Mouse (Mus musculus): ENCODE data around the gene Cldn22.

DNA sequence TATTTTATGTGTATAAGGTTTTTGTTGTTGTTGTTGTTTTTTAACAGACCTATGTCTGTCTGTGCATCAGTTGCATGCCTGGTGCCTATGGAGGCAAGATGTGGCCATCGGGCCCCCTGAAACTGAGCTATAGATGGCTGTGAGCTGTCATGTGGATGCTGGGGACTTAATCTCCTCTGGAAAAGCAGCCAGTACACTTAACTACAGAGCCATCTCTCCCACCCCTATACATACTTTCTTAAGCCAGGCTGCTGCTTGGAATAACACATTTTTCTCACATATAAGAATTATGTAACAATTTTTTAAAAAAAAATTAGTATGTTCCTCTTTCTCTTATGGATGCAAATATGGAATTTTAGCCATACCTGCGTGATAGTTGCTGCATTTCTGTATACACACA is 40.7 kb upstream of the Cldn22 start:
- no peak for TF ChIP-seq CTCF (conservative IDR thresholded peaks at IDR 0.05; ENCODE audit: insufficient read depth, insufficient read length, low read depth, low read length)
- TF ChIP-seq POLR2A (IDR thresholded peaks at IDR 0.05; ENCODE audit: low read depth, low read length), result no peak

Measured in kidney, adult 2 months (tissue).